In the genomic region with DNA sequence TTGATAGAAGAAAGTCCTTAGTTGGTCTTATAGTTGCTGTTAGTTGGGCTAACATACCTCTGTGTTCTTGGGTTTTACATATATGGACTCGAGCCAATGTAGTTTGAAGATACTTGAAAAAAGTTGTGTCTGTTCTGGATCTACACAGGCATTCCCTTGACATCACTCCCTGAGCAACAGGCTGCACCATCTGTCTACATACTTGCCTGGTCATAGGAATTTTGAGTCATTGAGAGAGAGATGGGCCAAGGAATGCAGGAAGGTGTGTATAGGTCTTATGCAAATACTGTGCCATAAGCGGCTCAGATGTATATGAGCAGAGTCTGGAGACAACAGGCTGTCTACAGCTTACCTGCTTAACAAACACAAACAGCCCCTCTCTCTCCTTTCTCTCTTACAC, we compare ENCODE assay signal across 28 mouse cellular contexts.
"Had no signal": no experiment of that assay in that cellular context is flagged by ENCODE, and none has a peak within 500 bp of the region (broad histone marks: within the 10 kb centered on the region; RNA-seq: fewer than 3 reads in every experiment).

No protein-coding gene starts in this region.

- H3K4me2 ChIP-seq: embryonic facial prominence, embryonic 12.5 days; embryonic facial prominence, embryonic 13.5 days; embryonic facial prominence, embryonic 15.5 days; forebrain, embryonic 12.5 days; forebrain, embryonic 13.5 days; forebrain, embryonic 15.5 days; heart, embryonic 11.5 days had no signal

- H3K9me3 ChIP-seq: embryonic facial prominence, embryonic 13.5 days; embryonic facial prominence, embryonic 15.5 days; forebrain, embryonic 10.5 days; forebrain, embryonic 12.5 days; forebrain, embryonic 13.5 days; forebrain, embryonic 15.5 days; heart, embryonic 10.5 days had no signal

- ATAC-seq: forebrain, embryonic 13.5 days; forebrain, embryonic 14.5 days; forebrain, embryonic 15.5 days; forebrain, embryonic 16.5 days; forebrain, postnatal 0 days had no signal

- H3K27ac ChIP-seq: embryonic facial prominence, embryonic 12.5 days; embryonic facial prominence, embryonic 13.5 days; embryonic facial prominence, embryonic 15.5 days; forebrain, embryonic 10.5 days; forebrain, embryonic 12.5 days; forebrain, embryonic 13.5 days; forebrain, embryonic 15.5 days; gastrocnemius, adult 2 months; heart, adult 2 months; heart, embryonic 10.5 days had no signal

- H3K36me3 ChIP-seq: embryonic facial prominence, embryonic 12.5 days; embryonic facial prominence, embryonic 13.5 days; embryonic facial prominence, embryonic 15.5 days; forebrain, embryonic 10.5 days; forebrain, embryonic 12.5 days; forebrain, embryonic 15.5 days; heart, embryonic 10.5 days had no signal

- DNase-seq: cerebellum, adult 8-10 months; cerebellum, adult 9-10 months; cerebellum, adult 9-11 months; cerebellum, postnatal 10 days; cerebellum, postnatal 14 days; cerebellum, postnatal 25 days; cerebellum, postnatal 36 days; embryo, embryonic 11 days; forebrain, postnatal 0 days; gastrocnemius, adult 2 months; gastrocnemius, postnatal 10 days; gastrocnemius, postnatal 14 days; gastrocnemius, postnatal 25 days; gastrocnemius, postnatal 36 days; heart, adult 18-20 months; heart, adult 2 months had no signal

- H3K4me1 ChIP-seq: forebrain, embryonic 12.5 days; forebrain, embryonic 13.5 days; forebrain, embryonic 15.5 days; heart, embryonic 10.5 days had no signal

- H3K4me3 ChIP-seq: embryonic facial prominence, embryonic 12.5 days; embryonic facial prominence, embryonic 13.5 days; embryonic facial prominence, embryonic 15.5 days; erythroblast, embryonic 14.5 days; forebrain, embryonic 10.5 days; forebrain, embryonic 12.5 days; forebrain, embryonic 13.5 days; forebrain, embryonic 15.5 days; gastrocnemius, adult 2 months; heart, adult 2 months; heart, embryonic 10.5 days had no signal

- H3K9ac ChIP-seq: embryonic facial prominence, embryonic 12.5 days; embryonic facial prominence, embryonic 13.5 days; embryonic facial prominence, embryonic 15.5 days; forebrain, embryonic 12.5 days; forebrain, embryonic 13.5 days; forebrain, embryonic 15.5 days; forebrain, postnatal 0 days had no signal

- H3K27me3 ChIP-seq: embryonic facial prominence, embryonic 12.5 days; embryonic facial prominence, embryonic 13.5 days; embryonic facial prominence, embryonic 15.5 days; forebrain, embryonic 12.5 days; forebrain, embryonic 13.5 days; forebrain, embryonic 15.5 days had no signal
